Mouse (Mus musculus) liver, embryonic 16.5 days (tissue): ENCODE measurements around the gene Wasf3. TPM values are rescaled to one million over a fixed set of nuclear protein-coding genes. Genes with fewer than 3 reads are reported as not detected.
"Not testable (repeated sequence)": the region's sequence is repeated elsewhere in the genome, so short reads cannot be mapped to it uniquely, and the experiment has no call there.

Source experiments
- ATAC-seq: fragments of 200-750 bp; cut with Nextera tagmentation; 2 replicates; pipeline ENCODE4 v1.8.0; 2017; ENCODE audit warnings: low read depth, mild to moderate bottlenecking, moderate number of reproducible peaks, moderate library complexity
- H3K27ac ChIP-seq: fragments of 300-500 bp; sonication (generic); 2 replicates; pipeline ENCODE4 v1.5.1; 2014; ENCODE audit warnings: mild to moderate bottlenecking, low read length
- H3K27me3 ChIP-seq: fragments of 300-500 bp; sonication (generic); 2 replicates; pipeline ENCODE4 v1.6.1; 2014; ENCODE audit warnings: low read depth, low read length, mixed read lengths; ENCODE audit not compliant: control insufficient read depth, insufficient read depth
- H3K36me3 ChIP-seq: fragments of 300-500 bp; sonication (generic); 2 replicates; pipeline ENCODE4 v1.6.1; 2014; ENCODE audit warnings: mild to moderate bottlenecking; ENCODE audit not compliant: control insufficient read depth, insufficient read depth
- H3K4me1 ChIP-seq: fragments of 300-500 bp; sonication (generic); 2 replicates; pipeline ENCODE4 v1.6.1; 2014; ENCODE audit warnings: low read depth, low read length, mixed read lengths; ENCODE audit not compliant: control insufficient read depth
- H3K4me2 ChIP-seq: fragments of 300-500 bp; sonication (generic); 2 replicates; pipeline ENCODE4 v1.6.1; 2014; ENCODE audit warnings: low read depth, low read length, mixed read lengths
- H3K4me3 ChIP-seq: fragments of 300-500 bp; sonication (generic); 2 replicates; pipeline ENCODE4 v1.5.1; 2014; ENCODE audit warnings: low read depth, mild to moderate bottlenecking, low read length
- H3K9ac ChIP-seq: fragments of 300-500 bp; sonication (generic); 2 replicates; pipeline ENCODE4 v1.6.1; 2014; ENCODE audit warnings: low read depth, low read length
- H3K9me3 ChIP-seq: fragments of 300-500 bp; sonication (generic); replicated peaks from 2 replicates; pipeline ENCODE4 v1.6.1; 2016; ENCODE audit warnings: low read length; ENCODE audit not compliant: control insufficient read depth
- WGBS: fragments of 180-500 bp; shearing (Covaris S2); extraction: QIAGEN DNeasy Blood & Tissue Kit; methylation state at CpG from one replicate; pipeline ENCODE4 v1.1.7; 2014; ENCODE audit not compliant: insufficient replicate concordance; 5-methylcytosine and 5-hydroxymethylcytosine counted together
- polyA plus RNA-seq: library from polyadenylated mRNA; unstranded; fragments of >200 nt; fragmentation: Nextera tagmentation; extraction: Ambion mirVana; gene quantifications from 2 replicates; pipeline ENCODE4 v1.2.1, GENCODE M21; 2015

Wasf3 gene
- polyA plus RNA-seq, 1 experiment from 2014 or later, result 0.04 TPM

DNA sequence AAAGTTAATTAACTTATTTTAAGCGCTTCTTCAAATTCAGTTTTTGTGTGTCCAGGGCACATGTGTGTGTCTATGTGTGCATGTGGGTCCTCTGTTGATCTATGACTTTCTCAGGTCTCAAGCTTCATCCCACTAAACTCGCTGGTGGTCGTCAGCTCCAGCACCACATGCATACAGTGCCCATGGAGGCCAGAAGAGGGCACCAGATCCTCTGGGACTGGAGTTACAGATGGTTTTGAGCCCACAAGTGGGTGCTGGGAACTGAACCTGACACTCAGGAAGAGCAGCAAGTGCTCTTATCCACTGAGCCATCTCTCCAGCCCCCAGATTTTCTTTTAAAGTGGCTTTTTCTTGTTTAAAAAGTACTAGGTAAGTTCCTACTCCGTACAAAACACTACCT, 2.1 kb downstream of the Wasf3 start:
- Histone ChIP-seq H3K36me3 (no peaks in the 10 kb centered on the region), H3K4me3 (no peak overlapping the region), H3K9ac (no peak overlapping the region), H3K27ac (no peak overlapping the region), H3K27me3 (peaks cover 25% of the 10 kb centered on the region), H3K4me2 (no peak overlapping the region), H3K4me1 (no peaks in the 10 kb centered on the region), H3K9me3 (no peaks in the 10 kb centered on the region)
- WGBS, result 53% methylated on average over 4 of the region's 4 CpGs
- ATAC-seq, result no peak

DNA sequence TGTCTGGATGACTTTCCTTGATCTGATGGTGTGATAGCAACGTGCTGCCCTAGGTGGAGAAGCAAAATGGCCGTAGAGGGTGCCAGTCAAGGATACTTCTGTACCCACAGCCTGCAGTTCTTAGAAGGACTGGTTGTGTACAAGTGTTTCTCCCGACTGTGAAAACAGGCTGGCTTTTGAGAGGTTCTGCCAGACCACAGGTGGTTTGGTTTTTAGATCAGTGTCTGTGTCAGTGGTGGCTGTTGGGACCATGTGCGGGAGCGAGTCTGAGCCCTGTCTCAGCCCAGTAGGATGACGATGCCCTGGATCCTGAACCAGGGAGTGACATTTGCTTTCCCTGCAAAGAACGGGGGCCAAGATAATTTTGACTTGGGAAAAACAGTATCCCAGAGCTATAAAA, 9.8 kb downstream of the Wasf3 start:
- no peak overlapping the region for H3K4me2 ChIP-seq
- H3K27ac ChIP-seq, result no peak overlapping the region
- H3K9ac ChIP-seq, result no peak overlapping the region
- no peak overlapping the region for H3K4me3 ChIP-seq
- 54% methylated on average over 7 of the region's 7 CpGs for WGBS
- no peaks in the 10 kb centered on the region for H3K4me1 ChIP-seq
- no peaks in the 10 kb centered on the region for H3K36me3 ChIP-seq
- H3K27me3 ChIP-seq, result no peaks in the 10 kb centered on the region
- H3K9me3 ChIP-seq, result no peaks in the 10 kb centered on the region
- ATAC-seq, result no peak

DNA sequence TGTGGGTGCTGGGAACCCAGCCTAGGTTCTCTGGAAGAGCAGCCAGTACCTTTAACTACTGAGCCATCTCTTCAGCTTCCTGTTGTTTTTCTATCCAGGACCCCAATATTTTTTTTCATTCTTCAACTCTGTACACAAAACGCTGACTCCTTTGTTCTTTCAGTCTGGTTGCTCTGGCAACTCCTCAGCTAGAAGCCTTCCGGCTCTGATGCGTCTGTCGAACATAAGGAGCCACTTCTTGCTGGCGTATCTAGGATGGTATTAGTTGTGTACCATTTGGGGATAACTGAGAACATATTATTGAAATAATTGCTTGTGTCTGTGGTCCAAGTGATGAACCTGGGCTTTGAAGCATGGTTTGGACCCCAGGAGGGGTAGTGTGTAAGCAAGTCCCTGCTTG, 12.5 kb downstream of the Wasf3 start:
- no peaks in the 10 kb centered on the region for H3K36me3 ChIP-seq
- no peak overlapping the region for H3K9ac ChIP-seq
- H3K4me3 ChIP-seq, result no peak overlapping the region
- no peaks in the 10 kb centered on the region for H3K9me3 ChIP-seq
- H3K27ac ChIP-seq, result no peak overlapping the region
- H3K27me3 ChIP-seq, result no peaks in the 10 kb centered on the region
- H3K4me1 ChIP-seq, result no peaks in the 10 kb centered on the region
- H3K4me2 ChIP-seq, result no peak overlapping the region
- no peak for ATAC-seq
- 77% methylated on average over 5 of the region's 5 CpGs for WGBS

DNA sequence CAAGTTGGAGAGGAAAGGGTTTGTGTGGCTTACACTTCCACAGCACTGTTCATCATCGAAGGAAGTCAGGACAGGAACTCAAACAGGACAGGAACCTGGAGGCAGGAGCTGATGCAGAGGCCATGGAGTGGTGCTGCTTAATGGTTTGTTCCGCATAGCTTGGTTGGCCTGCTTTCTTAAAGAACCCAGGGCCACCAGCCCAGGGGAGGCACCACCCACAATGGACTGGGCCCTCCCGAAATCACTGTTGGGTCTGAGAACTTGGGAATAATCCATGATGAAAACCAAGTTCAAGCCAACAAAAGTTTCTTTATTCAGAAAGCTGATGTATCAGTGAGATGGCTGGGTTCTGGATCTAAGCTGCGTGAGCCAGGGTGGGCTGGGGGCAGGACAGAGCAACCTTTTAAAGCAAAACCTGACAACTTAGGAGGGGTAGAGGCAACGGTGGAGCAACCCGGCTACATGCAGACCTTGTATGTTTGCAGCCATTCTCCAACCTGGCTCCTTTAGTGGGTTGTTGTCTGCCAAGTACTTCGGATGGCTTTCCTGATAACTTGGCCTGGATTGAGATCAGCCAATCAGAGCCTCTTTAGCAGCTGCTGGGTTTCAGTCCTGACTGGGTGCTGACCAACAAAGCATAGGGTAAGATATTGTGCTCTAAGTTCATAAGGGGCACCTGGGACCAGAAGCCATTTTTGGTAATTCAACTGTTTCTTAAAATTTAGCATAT, 13.8 kb downstream of the Wasf3 start:
- Histone ChIP-seq H3K9me3 (no peaks in the 10 kb centered on the region), H3K4me3 (no peak overlapping the region), H3K36me3 (no peaks in the 10 kb centered on the region), H3K27me3 (no peaks in the 10 kb centered on the region), H3K4me2 (no peak overlapping the region), H3K9ac (no peak overlapping the region), H3K27ac (no peak overlapping the region), H3K4me1 (no peaks in the 10 kb centered on the region)
- WGBS, result 67% methylated on average over 7 of the region's 7 CpGs
- no peak for ATAC-seq

DNA sequence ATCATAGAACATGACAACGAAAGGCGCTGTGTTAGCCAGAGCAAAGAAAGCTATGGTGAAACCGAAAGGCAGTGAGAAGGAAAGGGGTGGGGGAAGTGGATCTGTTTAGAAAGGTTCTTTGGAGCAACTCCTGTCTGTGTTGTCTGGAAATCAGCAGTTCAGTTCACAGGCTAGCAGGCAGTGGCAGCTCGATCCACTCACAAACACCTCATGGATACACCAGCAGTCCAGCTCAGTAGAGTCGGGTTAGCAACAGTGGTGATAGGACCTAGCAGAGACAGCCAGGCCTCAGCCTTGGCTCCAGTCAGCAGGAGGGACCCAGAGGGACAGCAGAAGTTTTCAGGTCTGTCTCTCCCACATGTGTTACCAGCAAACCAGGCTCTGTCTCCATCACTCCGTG, 16.2 kb downstream of the Wasf3 start:
- ATAC-seq, H3K4me1 ChIP-seq, H3K4me3 ChIP-seq, H3K27me3 ChIP-seq, H3K36me3 ChIP-seq, H3K9me3 ChIP-seq, H3K9ac ChIP-seq, H3K27ac ChIP-seq, H3K4me2 ChIP-seq: not testable (repeated sequence)
- WGBS, result 78% methylated on average over 6 of the region's 6 CpGs

DNA sequence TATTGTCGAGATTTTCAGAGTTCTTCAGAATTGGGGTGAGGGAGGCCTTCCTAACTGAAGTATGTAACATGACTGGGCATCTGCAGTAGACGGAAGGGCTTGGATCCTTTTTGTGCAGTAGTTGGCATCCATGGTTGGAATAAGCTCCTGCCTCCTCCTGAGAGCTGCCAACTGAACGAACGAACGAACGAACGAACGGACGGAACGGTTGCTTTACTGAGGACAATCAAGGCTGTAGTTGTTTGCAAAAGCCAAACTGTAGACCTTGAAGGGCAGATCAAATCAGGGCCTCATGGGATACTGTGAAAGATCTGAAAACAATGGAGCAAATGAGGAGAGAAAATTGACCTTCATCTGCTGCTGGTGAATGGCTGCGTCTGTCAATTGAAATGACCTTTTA, 17.5 kb downstream of the Wasf3 start:
- ATAC-seq, result no peak
- no peaks in the 10 kb centered on the region for H3K9me3 ChIP-seq
- no peaks in the 10 kb centered on the region for H3K36me3 ChIP-seq
- H3K27ac ChIP-seq, result no peak overlapping the region
- no peaks in the 10 kb centered on the region for H3K27me3 ChIP-seq
- H3K4me2 ChIP-seq, result no peak overlapping the region
- no peaks in the 10 kb centered on the region for H3K4me1 ChIP-seq
- 70% methylated on average over 11 of the region's 11 CpGs for WGBS
- H3K4me3 ChIP-seq, result no peak overlapping the region
- no peak overlapping the region for H3K9ac ChIP-seq

DNA sequence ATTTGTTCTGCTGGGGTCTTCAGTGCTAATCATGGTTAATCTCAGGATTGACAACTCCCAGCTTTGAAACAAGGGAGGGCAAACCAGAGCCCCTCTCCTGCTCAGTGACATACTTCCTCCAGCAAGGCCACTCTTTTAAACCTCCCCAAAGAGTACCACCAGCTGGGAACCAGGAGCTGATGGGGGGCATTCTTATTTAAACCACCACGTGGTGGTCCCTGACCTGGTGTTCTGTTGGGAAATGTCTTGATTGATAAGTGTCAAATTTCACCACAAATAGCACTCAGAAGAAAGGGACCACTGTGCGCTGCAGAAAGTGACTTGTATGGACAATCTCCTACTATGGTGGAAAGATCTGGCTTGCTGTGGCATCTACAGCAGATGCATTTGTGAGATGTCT, 19.1 kb downstream of the Wasf3 start:
- Histone ChIP-seq H3K9ac (no peak overlapping the region), H3K4me2 (no peak overlapping the region), H3K36me3 (no peaks in the 10 kb centered on the region), H3K4me1 (no peaks in the 10 kb centered on the region), H3K4me3 (no peak overlapping the region), H3K27me3 (no peaks in the 10 kb centered on the region), H3K27ac (no peak overlapping the region), H3K9me3 (no peaks in the 10 kb centered on the region)
- WGBS, result 46% methylated on average over 2 of the region's 2 CpGs
- no peak for ATAC-seq

DNA sequence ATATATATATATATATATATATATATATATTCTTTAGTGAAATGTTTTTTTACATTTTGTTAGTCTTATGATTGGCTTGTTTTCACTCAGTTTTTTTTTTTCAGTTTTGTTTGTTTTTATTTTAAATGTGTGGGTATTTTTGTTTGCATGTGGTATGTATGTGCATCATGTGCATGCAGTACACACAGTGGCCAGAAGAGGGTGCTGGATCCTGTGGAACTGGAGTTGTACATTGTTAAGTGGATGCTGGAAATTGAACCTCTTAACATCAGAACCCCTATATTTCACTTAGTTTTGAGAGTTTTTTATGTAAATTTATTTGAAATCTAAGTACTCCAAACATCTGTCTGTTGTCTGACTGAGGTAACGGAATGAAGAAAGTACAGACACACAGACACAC, 21.3 kb downstream of the Wasf3 start:
- no peak overlapping the region for H3K27ac ChIP-seq
- H3K4me1 ChIP-seq, result no peaks in the 10 kb centered on the region
- 73% methylated on average over 1 of the region's 1 CpGs for WGBS
- no peak overlapping the region for H3K9ac ChIP-seq
- ATAC-seq, result no peak
- H3K9me3 ChIP-seq, result no peaks in the 10 kb centered on the region
- H3K4me2 ChIP-seq, result no peak overlapping the region
- no peaks in the 10 kb centered on the region for H3K36me3 ChIP-seq
- H3K4me3 ChIP-seq, result no peak overlapping the region
- no peaks in the 10 kb centered on the region for H3K27me3 ChIP-seq

DNA sequence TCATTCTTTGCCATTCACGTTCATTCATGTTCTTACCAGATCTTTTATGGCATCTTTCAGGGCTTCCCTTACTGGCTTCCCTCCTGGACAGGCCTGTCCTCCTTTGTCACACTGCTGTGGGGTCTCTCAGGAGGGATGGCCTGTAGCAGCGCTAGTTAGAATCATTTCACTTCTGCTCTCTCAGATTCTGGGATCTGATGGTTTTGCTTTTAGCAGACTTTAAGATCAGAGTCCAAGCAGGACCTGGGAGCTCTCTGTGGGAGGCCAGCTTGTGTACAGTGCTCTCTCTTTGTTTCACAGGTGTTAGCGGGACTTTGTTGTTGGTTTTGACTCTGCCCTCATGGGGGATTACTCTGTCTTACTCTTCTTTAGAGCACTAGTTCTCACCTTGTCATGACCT, 23.0 kb downstream of the Wasf3 start:
- no peak for ATAC-seq
- Histone ChIP-seq H3K4me1 (no peaks in the 10 kb centered on the region), H3K4me3 (no peak overlapping the region), H3K27me3 (no peaks in the 10 kb centered on the region), H3K4me2 (no peak overlapping the region), H3K36me3 (no peaks in the 10 kb centered on the region), H3K9me3 (no peaks in the 10 kb centered on the region), H3K9ac (no peak overlapping the region), H3K27ac (no peak overlapping the region)
- 54% methylated on average over 3 of the region's 3 CpGs for WGBS
